Mouse (Mus musculus) ES-Bruce4 (cell line): ENCODE data around the gene Zfp385b. TPM values are rescaled to one million over a fixed set of nuclear protein-coding genes. Genes with fewer than 3 reads are reported as not detected.

Source experiments
- H3K27ac ChIP-seq: 2 replicates; pipeline ENCODE4 v1.5.1; 2012; ENCODE audit warnings: low read length, inconsistent platforms; ENCODE audit not compliant: insufficient read depth
- H3K27me3 ChIP-seq: 2 replicates; pipeline ENCODE4 v1.6.1; 2012; ENCODE audit warnings: mild to moderate bottlenecking, low read length, inconsistent platforms; ENCODE audit not compliant: control insufficient read depth, poor library complexity, insufficient read depth, severe bottlenecking
- H3K36me3 ChIP-seq: 2 replicates; pipeline ENCODE4 v1.6.1; 2012; ENCODE audit warnings: inconsistent platforms, mild to moderate bottlenecking, low read length, moderate library complexity; ENCODE audit not compliant: control insufficient read depth, poor library complexity, insufficient read depth, severe bottlenecking
- H3K4me1 ChIP-seq: one replicate; pipeline ENCODE4 v1.8.1; 2011; ENCODE audit warnings: low read length; ENCODE audit not compliant: control insufficient read depth, insufficient read depth
- H3K4me3 ChIP-seq: 2 replicates; pipeline ENCODE4 v1.5.1; 2011; ENCODE audit warnings: low read depth, mild to moderate bottlenecking, low read length
- H3K9ac ChIP-seq: 2 replicates; pipeline ENCODE4 v1.6.1; 2012; ENCODE audit warnings: low read depth, mild to moderate bottlenecking, inconsistent platforms; ENCODE audit not compliant: poor library complexity, severe bottlenecking
- H3K9me3 ChIP-seq: replicated peaks from 2 replicates; pipeline ENCODE4 v1.6.1; 2012; ENCODE audit warnings: mild to moderate bottlenecking, low read length, inconsistent platforms; ENCODE audit not compliant: control insufficient read depth, poor library complexity, insufficient read depth, severe bottlenecking
- CTCF ChIP-seq: IDR thresholded peaks from one replicate; pipeline ENCODE4 v1.8.1; 2011; ENCODE audit warnings: low read depth, low read length
- EP300 ChIP-seq: IDR thresholded peaks from 2 replicates; pipeline ENCODE4 v1.6.1; 2011; ENCODE audit warnings: low read depth, low read length; ENCODE audit not compliant: insufficient read depth
- POLR2A ChIP-seq: IDR thresholded peaks from one replicate; pipeline ENCODE4 v1.8.1; 2011; ENCODE audit warnings: low read length; ENCODE audit not compliant: insufficient read depth
- polyA plus RNA-seq: library from polyadenylated mRNA; stranded (reverse); fragments of >200 nt; gene quantifications from 2 replicates; pipeline ENCODE4 v1.2.4, GENCODE M21; 2011; ENCODE audit warnings: low read depth; ENCODE audit not compliant: missing spikeins, insufficient read depth, insufficient read length

Zfp385b gene
- polyA plus RNA-seq, 1 experiment = not detected

GRCm38 (mm10) chr2:77543388-77543787 lies 276.1 kb downstream of the Zfp385b start:
- no peak overlapping the region for H3K27ac ChIP-seq
- TF ChIP-seq EP300 (no peak), CTCF (no peak), POLR2A (no peak)

DNA sequence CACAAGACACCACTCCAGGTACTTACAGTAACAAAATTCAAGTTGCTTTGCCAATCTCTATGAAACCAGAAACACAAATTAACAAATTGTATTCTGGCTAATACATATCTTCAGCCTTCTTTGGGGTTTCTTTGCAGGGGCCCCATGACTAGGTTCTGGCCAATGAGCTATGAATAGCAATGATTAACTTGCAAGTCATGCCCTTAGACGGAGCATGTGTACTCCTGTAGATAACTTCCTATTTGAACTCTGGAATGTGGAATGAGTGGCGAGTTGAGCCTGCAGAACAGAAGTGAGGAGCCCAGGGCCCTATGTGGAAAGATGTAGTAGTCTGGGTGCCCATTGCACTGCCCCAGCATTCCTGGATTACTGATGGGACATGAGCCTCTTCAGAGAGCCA lies 276.8 kb downstream of the Zfp385b start:
- no peak overlapping the region for H3K9ac ChIP-seq
- H3K9me3 ChIP-seq = no peaks in the 10 kb centered on the region
- no peak overlapping the region for H3K27ac ChIP-seq
- H3K4me3 ChIP-seq = no peak overlapping the region
- H3K4me1 ChIP-seq = no peaks in the 10 kb centered on the region
- TF ChIP-seq CTCF (no peak), EP300 (no peak), POLR2A (no peak)
- H3K27me3 ChIP-seq = no peaks in the 10 kb centered on the region
- no peaks in the 10 kb centered on the region for H3K36me3 ChIP-seq

More at GRCm38 (mm10) chr2:77543388-77543787, 276.1 kb downstream of the Zfp385b start:
- H3K9ac ChIP-seq = no peak overlapping the region
- no peaks in the 10 kb centered on the region for H3K9me3 ChIP-seq
- H3K36me3 ChIP-seq = no peaks in the 10 kb centered on the region
- no peak overlapping the region for H3K4me3 ChIP-seq
- H3K27me3 ChIP-seq = no peaks in the 10 kb centered on the region
- no peaks in the 10 kb centered on the region for H3K4me1 ChIP-seq

DNA sequence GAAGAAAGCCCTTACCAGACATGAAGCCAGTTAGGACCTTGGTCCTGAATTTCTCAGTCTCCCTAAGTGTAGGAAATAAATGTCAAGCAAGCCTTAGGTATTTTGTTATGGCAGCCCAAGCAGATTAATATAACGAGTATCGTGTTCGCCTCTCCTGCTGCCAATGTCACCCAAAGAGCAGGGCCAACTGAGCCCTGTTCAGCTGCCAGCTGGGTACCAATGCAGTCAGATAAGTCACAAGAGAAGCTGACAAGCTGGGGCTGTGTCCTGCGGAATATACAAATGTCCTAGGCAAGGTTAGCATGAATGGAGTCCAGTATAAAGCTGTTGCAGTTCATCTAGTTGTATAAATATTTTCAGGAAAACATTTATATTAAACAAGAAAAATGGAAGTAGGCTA lies 277.8 kb downstream of the Zfp385b start:
- H3K9ac ChIP-seq = no peak overlapping the region
- H3K27ac ChIP-seq = no peak overlapping the region
- H3K4me1 ChIP-seq = no peaks in the 10 kb centered on the region
- no peaks in the 10 kb centered on the region for H3K9me3 ChIP-seq
- no peak overlapping the region for H3K4me3 ChIP-seq
- no peaks in the 10 kb centered on the region for H3K36me3 ChIP-seq
- no peak for TF ChIP-seq POLR2A
- TF ChIP-seq CTCF = no peak
- TF ChIP-seq EP300 = no peak
- H3K27me3 ChIP-seq = no peaks in the 10 kb centered on the region

DNA sequence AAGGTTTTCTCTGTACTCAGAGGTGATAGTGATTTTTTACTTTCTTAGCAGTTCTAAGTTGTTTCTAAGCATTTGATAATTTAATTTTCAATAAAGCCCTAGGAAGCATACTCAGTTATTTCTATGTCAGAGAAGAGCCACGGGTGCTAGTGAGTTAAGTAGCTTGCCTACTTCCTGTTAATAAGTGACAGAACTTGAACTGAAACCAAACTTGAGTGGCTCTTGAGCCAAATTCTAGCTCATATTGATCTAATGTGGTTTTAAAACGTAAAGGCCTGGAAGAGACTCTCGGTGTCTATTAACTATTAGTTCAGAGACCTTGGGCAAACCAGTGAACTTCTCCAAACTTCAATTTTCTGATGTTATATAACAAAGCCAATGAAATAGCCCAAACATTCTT lies 278.6 kb downstream of the Zfp385b start:
- Histone ChIP-seq H3K9ac (no peak overlapping the region), H3K27ac (no peak overlapping the region), H3K4me3 (no peak overlapping the region), H3K9me3 (no peaks in the 10 kb centered on the region), H3K36me3 (no peaks in the 10 kb centered on the region), H3K4me1 (no peaks in the 10 kb centered on the region), H3K27me3 (no peaks in the 10 kb centered on the region)
- TF ChIP-seq CTCF = no peak
- no peak for TF ChIP-seq POLR2A
- no peak for TF ChIP-seq EP300

DNA sequence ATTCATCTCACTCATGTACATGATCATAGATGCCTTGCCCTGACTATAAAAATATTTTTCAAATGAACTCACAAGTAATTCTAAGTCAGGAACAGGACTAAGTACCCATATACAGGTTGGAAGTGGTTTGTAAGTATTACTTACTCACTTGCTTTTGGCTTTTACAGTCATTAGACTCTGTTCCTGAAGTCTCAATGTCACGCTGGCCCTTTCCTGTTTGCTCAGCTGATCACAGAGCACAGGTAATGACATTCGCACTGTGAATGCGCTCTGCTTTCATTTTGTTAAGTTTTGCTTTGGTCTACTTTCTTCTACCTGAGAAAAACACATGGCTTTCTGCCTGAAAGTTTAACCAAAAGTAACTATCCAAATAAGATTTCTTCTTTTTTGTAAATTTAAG lies 282.9 kb downstream of the Zfp385b start:
- Histone ChIP-seq H3K27me3 (no peaks in the 10 kb centered on the region), H3K36me3 (no peaks in the 10 kb centered on the region), H3K9me3 (no peaks in the 10 kb centered on the region), H3K9ac (no peak overlapping the region), H3K4me1 (no peaks in the 10 kb centered on the region), H3K27ac (no peak overlapping the region), H3K4me3 (no peak overlapping the region)
- no peak for TF ChIP-seq POLR2A
- no peak for TF ChIP-seq EP300
- no peak for TF ChIP-seq CTCF

DNA sequence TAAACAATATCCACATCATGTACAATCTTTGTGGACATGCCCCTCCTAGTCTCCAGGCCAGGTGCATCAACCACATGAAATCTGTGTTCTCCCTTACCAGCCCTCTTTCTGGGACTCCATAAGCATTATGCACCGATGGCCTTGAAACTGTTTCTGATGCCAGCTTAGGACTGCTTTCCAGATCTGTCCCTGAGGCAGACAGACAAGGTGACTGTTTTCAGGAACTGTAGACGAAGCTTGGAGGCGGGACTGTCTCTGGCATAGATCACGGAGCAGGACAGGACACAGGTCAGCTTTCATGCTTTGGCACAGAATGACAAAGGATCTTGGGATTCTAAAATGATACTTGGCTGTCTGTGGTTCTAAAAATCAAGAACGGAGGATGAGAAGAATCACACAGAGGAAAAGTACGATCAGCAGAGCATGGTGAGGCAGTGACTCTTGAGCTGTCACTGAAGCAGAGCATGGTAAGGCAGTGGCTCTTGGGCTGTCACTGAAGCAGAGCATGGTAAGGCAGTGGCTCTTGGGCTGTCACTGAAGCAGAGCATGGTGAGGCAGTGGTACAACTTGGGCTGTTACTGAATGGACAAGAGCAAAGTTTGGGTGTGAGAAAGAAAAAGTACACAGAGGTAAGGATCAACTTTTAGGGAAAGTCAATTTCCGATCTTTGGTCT lies 291.2 kb downstream of the Zfp385b start:
- TF ChIP-seq CTCF (no peak), EP300 (no peak), POLR2A (no peak)
- Histone ChIP-seq H3K27ac (no peak overlapping the region), H3K9me3 (no peaks in the 10 kb centered on the region)

More for the DNA sequence above, 291.2 kb downstream of the Zfp385b start:
- Histone ChIP-seq H3K4me3 (no peak overlapping the region), H3K4me1 (no peaks in the 10 kb centered on the region), H3K9ac (no peak overlapping the region), H3K36me3 (no peaks in the 10 kb centered on the region), H3K27me3 (no peaks in the 10 kb centered on the region)
